In the genomic region with DNA sequence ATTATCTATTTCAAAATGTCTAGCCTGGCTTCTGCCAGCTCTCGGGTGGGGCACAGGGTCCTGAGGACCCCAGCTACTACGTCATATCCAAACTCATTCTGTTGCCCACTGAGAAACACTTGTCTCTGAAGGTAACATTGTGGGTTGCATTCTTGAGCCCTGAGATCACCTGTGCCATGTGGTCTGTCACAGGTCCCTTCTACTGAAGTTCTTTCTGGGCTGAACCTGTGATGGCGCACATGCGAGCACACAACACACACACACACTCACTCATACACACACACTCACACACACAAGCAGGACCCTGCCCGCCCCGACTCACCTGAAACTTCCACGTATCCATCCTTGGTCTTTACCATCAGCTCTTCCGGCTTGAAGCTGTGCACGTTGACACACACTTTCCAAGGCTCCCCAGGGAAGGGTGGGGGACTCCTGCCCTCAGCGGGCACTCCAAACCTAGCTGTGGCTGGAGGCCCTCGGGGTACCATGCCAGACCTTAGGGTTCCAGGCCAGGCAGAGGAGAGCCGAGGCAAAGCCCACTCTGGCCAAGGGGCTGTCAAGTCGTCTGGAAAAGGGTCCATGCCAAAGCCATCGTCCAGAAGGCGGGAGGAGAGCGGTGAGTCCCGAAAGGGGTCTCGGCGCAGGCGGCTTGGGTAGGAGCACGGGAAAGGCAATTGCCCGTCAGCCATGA, we compare ENCODE assay signal across 9 mouse cellular contexts. TPM values are rescaled to one million over a fixed set of nuclear protein-coding genes. Genes with fewer than 3 reads are reported as not detected.
DNase-seq lines count a peak whose midpoint lies in the region; ATAC-seq and TF ChIP-seq lines count a peak whose summit lies in the region.
"Had no signal": no experiment of that assay in that cellular context is flagged by ENCODE, and none has a peak within 500 bp of the region (broad histone marks: within the 10 kb centered on the region; RNA-seq: fewer than 3 reads in every experiment).

No protein-coding gene starts in this region.

- peak overlapping the region; percentile 75 for H3K4me2 ChIP-seq in heart, embryonic 14.5 days (ENCODE audit: low read length)
- H3K4me2 ChIP-seq in liver, embryonic 15.5 days = peak overlapping the region; percentile 52
- H3K4me2 ChIP-seq in stomach, embryonic 15.5 days = peak overlapping the region; percentile 62

- ATAC-seq in heart, embryonic 14.5 days (ENCODE audit: insufficient number of reproducible peaks, insufficient read depth, low FRiP score, low read depth) = no peak; the same call in 1 of the 2 replicates
- no peak for ATAC-seq in liver, embryonic 15.5 days (ENCODE audit: insufficient read depth)
- no peak for ATAC-seq in stomach, embryonic 15.5 days (ENCODE audit: insufficient read depth, low FRiP score, low read depth)

- peak overlapping the region; percentile 81 for H3K9ac ChIP-seq in heart, embryonic 14.5 days (ENCODE audit: low read length)
- H3K9ac ChIP-seq in liver, embryonic 15.5 days = peak overlapping the region; percentile 30; the same call in 1 of the 2 replicates
- peak overlapping the region; percentile 51 for H3K9ac ChIP-seq in stomach, embryonic 15.5 days

- H3K4me1 ChIP-seq in heart, embryonic 14.5 days (ENCODE audit: control insufficient read depth in 2 of 2, insufficient read depth in 2 of 2, low read length in 2 of 2) = peaks cover 17 to 34% of the 10 kb centered on the region in 2 experiments
- H3K4me1 ChIP-seq in liver, embryonic 15.5 days (replicated peaks) = 0 out of 2 replicates have a peak, but pooled peaks cover 2% of the 10 kb centered on the region
- H3K4me1 ChIP-seq in stomach, embryonic 15.5 days = peaks cover 38% of the 10 kb centered on the region

- WGBS in heart, embryonic 14.5 days = 19% methylated on average over 22 of the region's 22 CpGs
- WGBS in liver, embryonic 15.5 days (ENCODE audit: insufficient replicate concordance) = 56% methylated on average over 22 of the region's 22 CpGs
- WGBS in stomach, embryonic 15.5 days = 52% methylated on average over 22 of the region's 22 CpGs

- H3K27ac ChIP-seq in gastrocnemius, adult 2 months = peak overlapping the region; percentile 99
- peak overlapping the region; percentile 88 to 89 for H3K27ac ChIP-seq in heart, embryonic 14.5 days (replicated peaks in 1 of 2; ENCODE audit: control insufficient read depth in 1 of 2, insufficient read depth in 1 of 2, low read depth in 2 of 2, low read length in 2 of 2)
- H3K27ac ChIP-seq in liver, embryonic 15.5 days (replicated peaks) = peak overlapping the region; percentile 38; the same call in 1 of the 2 replicates
- peak overlapping the region; percentile 88 for H3K27ac ChIP-seq in stomach, embryonic 15.5 days

- peak; percentile 60 for DNase-seq in gastrocnemius, adult 2 months
- DNase-seq in gastrocnemius, adult 18-20 months (ENCODE audit: low spot score) = no peak
- DNase-seq in adipocyte (ENCODE audit: low spot score) = peak; percentile 40
- DNase-seq in left cerebral cortex, adult 11 months (ENCODE audit: low spot score) = no peak
- no peak for DNase-seq in urinary bladder, postnatal 10 days (ENCODE audit: low spot score)

- peaks cover 7% of the 10 kb centered on the region; the same call in 1 of the 2 replicates for H3K36me3 ChIP-seq in heart, embryonic 14.5 days (ENCODE audit: control insufficient read depth, insufficient read depth, low read length)
- H3K36me3 ChIP-seq in liver, embryonic 15.5 days (replicated peaks) = no peaks in the 10 kb centered on the region
- H3K36me3 ChIP-seq in stomach, embryonic 15.5 days = no peaks in the 10 kb centered on the region
- H3K36me3 ChIP-seq: G1E had no signal

- no peaks in the 10 kb centered on the region for H3K27me3 ChIP-seq in heart, embryonic 14.5 days (ENCODE audit: control insufficient read depth, insufficient read depth, low read length)
- no peaks in the 10 kb centered on the region for H3K27me3 ChIP-seq in liver, embryonic 15.5 days
- H3K27me3 ChIP-seq in stomach, embryonic 15.5 days (replicated peaks) = no peaks in the 10 kb centered on the region

- intact Hi-C loops in gastrocnemius, adult 2 months (cut with DNase I) = loop anchor here (2.0 to 10.0 kb wide), 2 partner anchors 21 to 387 kb away; no protein-coding TSS in a partner anchor

- peak overlapping the region; percentile 94 for H3K4me3 ChIP-seq in gastrocnemius, adult 2 months
- peak overlapping the region; percentile 50 to 56 for H3K4me3 ChIP-seq in heart, embryonic 14.5 days (ENCODE audit: control insufficient read depth in 1 of 2, insufficient read depth in 1 of 2, low read depth in 1 of 2, low read length in 2 of 2)
- H3K4me3 ChIP-seq in liver, embryonic 15.5 days (replicated peaks) = peak overlapping the region; percentile 37
- H3K4me3 ChIP-seq in stomach, embryonic 15.5 days (replicated peaks) = peak overlapping the region; percentile 45

- H3K9me3 ChIP-seq in heart, embryonic 14.5 days (ENCODE audit: control insufficient read depth, low read length) = no peaks in the 10 kb centered on the region
- no peaks in the 10 kb centered on the region for H3K9me3 ChIP-seq in liver, embryonic 15.5 days (replicated peaks)
- no peaks in the 10 kb centered on the region for H3K9me3 ChIP-seq in stomach, embryonic 15.5 days

- TF ChIP-seq CTCF in gastrocnemius, adult 2 months (IDR thresholded peaks at IDR 0.05) = no peak

RNA-seq across cellular contexts. Expression of a gene that starts 0.7 kb away (rescaled TPM):
- total RNA-seq in gastrocnemius, adult 2 months (2021) = 100 to 1,000 TPM; 234 to 341 TPM
- 100 to 1,000 TPM; 232 to 400 TPM for total RNA-seq in gastrocnemius, adult 18-20 months (2021)
- polyA plus RNA-seq in heart, embryonic 14.5 days (2014; fragmentation: Nextera tagmentation; extraction: Ambion mirVana) = 30.4 and 31.7 TPM in 2 replicates
- polyA plus RNA-seq in liver, embryonic 15.5 days (2015; fragmentation: Nextera tagmentation; extraction: Ambion mirVana) = 3.4 and 3.6 TPM in 2 replicates
- polyA plus RNA-seq in stomach, embryonic 15.5 days (2015; fragmentation: Nextera tagmentation; extraction: Ambion mirVana) = 23.0 and 27.2 TPM in 2 replicates
- polyA plus RNA-seq: G1E had no signal

Comparison
In these comparisons a context has a peak if more than half of its experiments do, and no peak if none do; other contexts are left out.
1. DNase-seq: peak in gastrocnemius, adult 2 months (single experiment) and adipocyte (single experiment); none in gastrocnemius, adult 18-20 months (single experiment), left cerebral cortex, adult 11 months (single experiment) and urinary bladder, postnatal 10 days (single experiment).
2. H3K27ac ChIP-seq: peak in every context shown above with its lines; median percentile 99 in gastrocnemius, adult 2 months; 88 in heart, embryonic 14.5 days; 88 in stomach, embryonic 15.5 days; 38 in liver, embryonic 15.5 days.
3. H3K4me3 ChIP-seq: peak in every context shown above with its lines; median percentile 94 in gastrocnemius, adult 2 months; 53 in heart, embryonic 14.5 days; 45 in stomach, embryonic 15.5 days; 37 in liver, embryonic 15.5 days.
4. H3K9ac ChIP-seq: peak in every context shown above with its lines; median percentile 81 in heart, embryonic 14.5 days; 51 in stomach, embryonic 15.5 days; 30 in liver, embryonic 15.5 days.
5. Peak in every context shown above with its lines, with median percentiles within 50 percentile points of each other: H3K4me2 ChIP-seq.